Mouse (Mus musculus): ENCODE data around the gene Malrd1. TPM values are rescaled to one million over a fixed set of nuclear protein-coding genes. Genes with fewer than 3 reads are reported as not detected.
A peak's percentile ranks its signal among the peaks of the same experiment; 100 is the strongest.

Malrd1 gene
- total RNA-seq (2021) = not detected
- long read RNA-seq, experiment 1 = 0 reads
- long read RNA-seq, experiment 2 = 0 reads

GRCm38 (mm10) chr2:15526241-15526924 is at the start of gene Malrd1:
TSS of gene Malrd1 (plus strand) at chr2:15526479.
- intact Hi-C loops (cut with DNase I) = no loop called here
- TF ChIP-seq CTCF (IDR thresholded peaks at IDR 0.05) = no peak
- DNase-seq = no peak
- Histone ChIP-seq H3K4me3 (no peak within 1 kb of the TSS), H3K27ac (no peak within 1 kb of the TSS)

GRCm38 (mm10) chr2:15538643-15539042 is 12.4 kb downstream of the Malrd1 start:
- H3K27ac ChIP-seq = no peak overlapping the region; the same call in 1 of the 2 replicates
- intact Hi-C loops (cut with DNase I) = no loop called here
- H3K4me3 ChIP-seq = no peak overlapping the region
- no peak for DNase-seq
- TF ChIP-seq CTCF (IDR thresholded peaks at IDR 0.05) = no peak

GRCm38 (mm10) chr2:15613327-15613948 is 87.2 kb downstream of the Malrd1 start:
- H3K27ac ChIP-seq = no peak overlapping the region
- intact Hi-C loops (cut with DNase I) = no loop called here
- no peak overlapping the region for H3K4me3 ChIP-seq
- TF ChIP-seq CTCF (IDR thresholded peaks at IDR 0.05) = no peak
- no peak for DNase-seq

- DNase-seq = no peak
- intact Hi-C loops (cut with DNase I) = no loop called here
- TF ChIP-seq CTCF (IDR thresholded peaks at IDR 0.05) = no peak
- Histone ChIP-seq H3K27ac (no peak overlapping the region), H3K4me3 (no peak overlapping the region)
Measured at GRCm38 (mm10) chr2:15614026-15614425, 87.7 kb downstream of the Malrd1 start.

- H3K27ac ChIP-seq = no peak overlapping the region
- no peak for TF ChIP-seq CTCF (IDR thresholded peaks at IDR 0.05)
- no peak overlapping the region for H3K4me3 ChIP-seq
- no peak for DNase-seq
- intact Hi-C loops (cut with DNase I) = no loop called here
Measured at GRCm38 (mm10) chr2:15635761-15636160, 109.5 kb downstream of the Malrd1 start.

- Histone ChIP-seq H3K27ac (no peak overlapping the region), H3K4me3 (no peak overlapping the region)
- no peak for TF ChIP-seq CTCF (IDR thresholded peaks at IDR 0.05)
- no peak for DNase-seq
- intact Hi-C loops (cut with DNase I) = no loop called here
Measured at GRCm38 (mm10) chr2:15643864-15644263, 117.6 kb downstream of the Malrd1 start.

GRCm38 (mm10) chr2:15656388-15656787 is 130.1 kb downstream of the Malrd1 start:
- no peak overlapping the region for H3K27ac ChIP-seq
- intact Hi-C loops (cut with DNase I) = no loop called here
- no peak for TF ChIP-seq CTCF (IDR thresholded peaks at IDR 0.05)
- DNase-seq = no peak
- no peak overlapping the region for H3K4me3 ChIP-seq

GRCm38 (mm10) chr2:15702977-15703376 is 176.7 kb downstream of the Malrd1 start:
- no peak for TF ChIP-seq CTCF (IDR thresholded peaks at IDR 0.05)
- H3K4me3 ChIP-seq = no peak overlapping the region
- DNase-seq = no peak
- H3K27ac ChIP-seq = no peak overlapping the region
- intact Hi-C loops (cut with DNase I) = no loop called here

GRCm38 (mm10) chr2:15740945-15741344 is 214.7 kb downstream of the Malrd1 start:
- Histone ChIP-seq H3K4me3 (no peak overlapping the region), H3K27ac (no peak overlapping the region)
- intact Hi-C loops (cut with DNase I) = no loop called here
- TF ChIP-seq CTCF (IDR thresholded peaks at IDR 0.05) = no peak
- DNase-seq = no peak

- no peak for DNase-seq
- no peak overlapping the region for H3K4me3 ChIP-seq
- intact Hi-C loops (cut with DNase I) = no loop called here
- no peak overlapping the region for H3K27ac ChIP-seq
- no peak for TF ChIP-seq CTCF (IDR thresholded peaks at IDR 0.05)
Measured at GRCm38 (mm10) chr2:15744979-15745688, 218.9 kb downstream of the Malrd1 start.

- no peak for DNase-seq
- intact Hi-C loops (cut with DNase I) = no loop called here
- TF ChIP-seq CTCF (IDR thresholded peaks at IDR 0.05) = no peak
- H3K27ac ChIP-seq = no peak overlapping the region
- no peak overlapping the region for H3K4me3 ChIP-seq
Measured at GRCm38 (mm10) chr2:15784818-15785217, 258.5 kb downstream of the Malrd1 start.

GRCm38 (mm10) chr2:15815724-15816123 is 289.4 kb downstream of the Malrd1 start:
- H3K27ac ChIP-seq = no peak overlapping the region
- TF ChIP-seq CTCF (IDR thresholded peaks at IDR 0.05) = no peak
- intact Hi-C loops (cut with DNase I) = no loop called here
- no peak overlapping the region for H3K4me3 ChIP-seq
- no peak for DNase-seq

- Histone ChIP-seq H3K4me3 (no peak overlapping the region), H3K27ac (no peak overlapping the region)
- TF ChIP-seq CTCF (IDR thresholded peaks at IDR 0.05) = peak; percentile 27; the same call in 1 of the 2 replicates
- intact Hi-C loops (cut with DNase I) = no loop called here
- DNase-seq = peak; percentile 18
Measured at GRCm38 (mm10) chr2:15869380-15869779, 343.1 kb downstream of the Malrd1 start.
